Mouse (Mus musculus) left cerebral cortex, postnatal 10 days (tissue): ENCODE results near the gene Trim41. TPM values are rescaled to one million over a fixed set of nuclear protein-coding genes. Genes with fewer than 3 reads are reported as not detected.
"Not testable (repeated sequence)": the region's sequence is repeated elsewhere in the genome, so short reads cannot be mapped to it uniquely, and the experiment has no call there.

ENCODE experiments used
- DNase-seq, 2 experiments: peaks; one replicate each; pipeline ENCODE4 v3.0.0; 2021 to 2022; ENCODE audit warnings: low spot score in 2 of 2, mixed read lengths in 1 of 2; ENCODE audit errors: extremely low spot score in 1 of 2
- intact Hi-C: fragments of 180-260 bp; cut with DNase I; formaldehyde crosslinking; loops from one replicate; pipeline ENCODE4 v1.15.1; 2025
- total RNA-seq, 2 experiments: library from RNA; stranded (reverse); gene quantifications; 2 replicates each; pipeline ENCODE4 v1.2.3; 2021

The Trim41 gene
- total RNA-seq, 2 experiments from 2014 or later = 44.0 to 48.2 TPM

DNA sequence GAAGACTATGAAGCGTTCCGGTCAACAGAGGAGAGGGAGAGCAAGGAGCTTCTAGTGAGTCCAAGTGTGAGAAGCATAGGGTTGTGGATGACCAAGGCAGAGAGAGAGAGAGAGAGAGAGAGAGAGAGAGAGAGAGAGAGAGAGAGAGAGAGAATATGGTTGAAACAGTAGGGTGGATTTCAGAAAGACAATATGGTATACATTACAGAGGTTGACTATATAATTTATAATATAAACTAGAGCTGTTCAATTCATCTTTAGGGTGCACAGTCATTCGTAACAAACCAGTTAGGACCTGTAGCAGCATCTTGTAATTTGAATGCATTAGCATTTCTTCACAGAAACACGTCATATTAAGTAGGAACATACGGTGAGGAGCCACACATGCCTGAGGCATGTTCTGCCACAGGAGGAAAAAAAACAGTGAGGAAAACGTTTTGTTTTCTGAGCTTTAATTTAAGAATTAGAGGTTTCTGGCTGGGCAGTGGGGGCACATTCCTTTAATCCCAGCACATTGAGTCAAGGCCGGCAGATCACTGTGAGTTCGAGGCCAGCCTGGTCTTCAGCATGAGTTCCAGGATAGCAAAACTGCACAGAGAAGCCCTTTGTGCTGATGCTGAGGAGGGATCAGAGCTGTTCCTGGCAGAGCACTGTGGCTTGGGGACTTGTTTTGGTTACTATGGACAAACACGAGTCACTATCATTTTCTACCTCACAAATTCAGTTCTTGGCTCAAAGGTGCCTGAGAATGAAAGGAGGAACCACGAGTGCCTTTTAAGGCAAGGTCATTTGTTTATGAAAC lies 21.9 kb upstream of the Trim41 start:
- DNase-seq = no peak
- intact Hi-C loops = no loop called here

DNA sequence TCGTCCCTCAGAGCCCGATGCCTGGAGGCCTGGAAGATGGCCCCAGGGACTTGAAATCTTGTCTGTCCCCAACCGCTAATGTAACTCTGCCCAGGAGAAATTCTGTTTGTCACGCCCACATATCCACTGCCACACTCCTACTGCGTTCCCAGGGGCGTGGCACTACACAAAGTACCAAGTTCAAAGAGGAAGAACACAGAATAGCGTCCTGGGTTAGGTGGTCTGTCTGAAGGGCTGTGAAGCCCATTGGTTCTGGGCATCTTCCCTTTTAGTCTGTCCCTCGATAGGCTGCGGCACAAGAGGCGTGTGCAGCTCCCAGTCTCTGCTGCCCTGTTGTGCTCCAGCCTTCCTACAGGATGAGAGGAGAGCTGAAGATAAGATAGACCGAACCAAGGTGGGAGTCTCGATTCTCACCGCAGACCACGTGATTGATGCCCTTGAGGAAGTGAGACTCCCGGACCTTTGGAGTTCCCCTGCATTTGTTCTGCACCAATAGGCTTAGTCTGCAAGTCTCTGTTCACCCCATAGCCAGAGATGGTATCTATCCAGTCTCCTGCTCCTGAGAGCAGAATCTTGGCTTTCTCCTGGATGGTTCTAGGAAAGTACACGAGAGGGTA lies 21.1 kb upstream of the Trim41 start:
- intact Hi-C loops = no loop called here
- DNase-seq = no peak

DNA sequence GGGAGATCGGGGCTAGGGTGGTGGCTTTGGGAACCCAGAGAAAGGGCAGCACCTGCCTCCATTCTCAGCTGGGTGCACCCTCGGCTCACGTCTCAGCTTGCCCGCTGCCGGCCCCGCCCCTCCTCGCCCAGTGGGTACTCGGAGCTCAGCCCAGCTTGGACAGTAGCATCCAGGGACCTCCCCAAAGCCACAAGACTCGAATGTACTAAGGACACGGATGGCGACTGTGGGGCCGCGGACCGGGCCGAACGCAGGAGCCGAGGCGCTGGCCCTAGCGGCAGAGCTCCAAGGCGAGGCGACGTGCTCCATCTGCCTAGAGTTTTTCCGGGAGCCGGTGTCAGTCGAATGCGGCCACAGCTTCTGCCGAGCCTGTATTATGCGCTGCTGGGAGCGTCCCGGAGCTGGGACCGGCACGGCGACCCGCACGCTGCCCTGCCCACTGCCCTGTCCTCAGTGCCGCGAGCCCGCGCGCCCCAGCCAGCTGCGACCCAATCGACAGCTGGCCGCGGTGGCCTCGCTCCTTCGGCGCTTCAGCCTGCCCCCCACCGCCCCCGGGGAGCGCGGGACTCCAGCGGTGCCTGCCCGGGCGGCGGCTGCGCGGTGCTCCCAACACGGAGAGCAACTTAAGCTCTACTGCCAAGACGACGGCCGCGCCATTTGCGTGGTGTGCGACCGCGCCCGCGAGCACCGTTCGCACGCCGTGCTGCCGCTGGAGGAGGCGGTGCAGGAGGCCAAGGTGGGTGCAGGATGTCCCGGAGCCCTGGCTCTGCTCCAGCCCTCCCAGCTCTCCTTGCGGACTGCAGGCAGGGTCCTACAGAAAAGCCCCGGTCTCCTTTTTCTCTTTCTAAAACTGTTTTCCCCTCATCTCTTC lies 20.4 kb upstream of the Trim41 start:
- peak in 1 of 2 experiments; percentile 74 for DNase-seq
- intact Hi-C loops = no loop called here

DNA sequence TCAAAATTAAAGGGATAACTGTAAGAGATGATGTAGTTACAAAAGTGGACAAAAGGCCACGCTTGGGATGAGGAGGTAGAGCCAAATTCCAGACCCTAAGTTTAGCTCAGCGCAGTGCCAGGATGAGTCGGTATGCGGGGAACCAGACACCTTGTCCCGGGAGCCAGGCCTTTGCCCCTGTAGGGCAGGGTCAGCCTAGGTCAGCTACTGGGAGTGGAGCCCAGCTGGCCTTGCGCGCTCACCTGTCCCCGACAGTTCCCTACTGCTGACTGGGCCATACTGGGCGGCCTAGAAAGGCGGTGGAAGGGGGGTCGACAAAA lies 19.8 kb upstream of the Trim41 start:
- DNase-seq = peak in 1 of 2 experiments; percentile 39
- intact Hi-C loops = no loop called here

DNA sequence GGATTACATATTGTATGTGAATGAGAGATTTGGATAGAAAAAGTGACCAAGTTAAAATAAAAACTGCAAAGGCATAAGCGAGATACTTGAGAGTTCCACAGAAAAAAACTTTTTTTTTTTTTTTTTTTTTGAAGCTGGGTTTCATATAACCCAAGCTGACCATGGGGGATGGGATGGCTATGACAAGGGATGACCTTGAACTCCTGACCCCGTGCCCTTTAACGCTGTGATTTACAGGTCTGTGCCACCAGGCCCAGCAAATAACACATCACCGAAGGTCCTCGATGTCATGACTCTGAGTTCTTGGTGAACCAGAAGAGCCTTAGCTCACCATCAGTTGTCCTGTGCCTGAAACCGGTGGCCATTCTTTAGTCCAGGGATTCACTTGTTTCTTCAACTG lies 18.8 kb upstream of the Trim41 start:
- intact Hi-C loops = no loop called here
- no peak for DNase-seq

DNA sequence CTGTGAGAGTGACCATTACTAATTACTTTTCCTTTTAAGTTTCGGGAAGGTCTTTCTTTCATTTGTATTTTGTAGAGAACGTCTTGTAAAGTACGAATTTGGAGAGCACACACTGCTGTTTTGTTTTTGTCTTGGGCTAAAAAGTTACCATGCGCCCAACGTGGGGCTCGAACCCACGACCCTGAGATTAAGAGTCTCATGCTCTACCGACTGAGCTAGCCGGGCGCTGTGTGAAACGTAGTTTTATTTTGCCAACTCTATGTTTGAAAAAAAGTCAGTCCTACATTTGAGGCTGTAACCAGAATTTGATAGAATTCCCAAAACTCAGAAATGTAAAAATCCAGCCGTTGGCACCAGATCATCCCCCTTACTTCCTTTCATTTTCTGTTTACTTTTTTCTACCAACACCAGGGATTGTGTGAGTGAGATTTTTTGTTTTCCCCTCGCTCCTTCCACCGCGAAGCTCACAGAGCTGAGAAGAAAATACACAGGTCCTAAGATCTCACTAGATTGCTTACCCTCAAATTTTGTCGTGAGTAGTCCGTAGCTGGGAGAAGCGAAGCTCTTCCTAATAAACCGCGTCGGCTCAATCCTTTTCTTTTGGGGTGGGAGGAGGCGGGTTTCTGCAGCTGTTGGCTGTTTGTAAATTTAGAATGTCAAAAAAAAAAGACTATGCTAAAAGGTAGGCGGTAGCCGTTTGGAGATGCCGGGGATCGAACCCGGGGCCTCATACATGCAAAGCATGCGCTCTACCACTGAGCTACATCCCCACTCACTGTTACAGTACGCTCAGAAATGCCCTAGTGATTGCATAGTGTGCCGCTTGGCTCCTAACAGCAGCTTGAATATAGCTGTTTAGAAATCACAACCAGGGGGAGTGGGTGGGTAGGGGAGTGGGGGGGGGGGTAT lies 16.8 kb upstream of the Trim41 start:
- DNase-seq = peak; percentile 86 to 90
- intact Hi-C loops = no loop called here

DNA sequence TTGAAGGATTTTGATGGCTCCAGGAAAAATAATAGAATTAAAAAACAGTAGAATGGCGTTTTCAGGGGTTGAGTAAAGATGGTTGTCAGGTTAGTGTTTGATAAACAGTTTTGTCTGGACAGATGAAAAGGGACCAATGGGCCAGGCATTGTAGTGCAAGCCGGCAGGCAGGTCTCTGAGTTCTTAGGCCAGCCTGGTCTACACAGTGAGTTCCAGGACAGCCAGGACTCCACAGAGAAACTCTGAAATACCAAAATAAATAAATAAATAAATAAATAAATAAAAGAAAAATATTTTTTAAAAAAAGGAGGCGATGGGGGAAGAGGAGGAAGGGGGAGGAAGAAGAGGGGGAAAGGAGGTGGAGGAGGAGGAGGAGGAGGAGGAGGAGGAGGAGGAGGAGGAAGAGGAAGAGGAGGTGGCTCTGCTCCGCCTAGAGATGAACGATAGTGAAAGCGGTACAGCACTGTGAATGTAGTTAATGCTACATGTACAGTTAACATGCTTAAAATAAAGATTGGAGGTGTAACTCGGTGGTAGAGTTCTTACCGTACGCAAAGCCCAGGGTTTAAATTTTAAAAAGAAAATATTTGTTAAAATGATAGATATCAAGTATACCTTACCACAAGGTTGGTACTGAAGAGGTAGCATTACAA lies 16.1 kb upstream of the Trim41 start:
- intact Hi-C loops = no loop called here
- no peak for DNase-seq

DNA sequence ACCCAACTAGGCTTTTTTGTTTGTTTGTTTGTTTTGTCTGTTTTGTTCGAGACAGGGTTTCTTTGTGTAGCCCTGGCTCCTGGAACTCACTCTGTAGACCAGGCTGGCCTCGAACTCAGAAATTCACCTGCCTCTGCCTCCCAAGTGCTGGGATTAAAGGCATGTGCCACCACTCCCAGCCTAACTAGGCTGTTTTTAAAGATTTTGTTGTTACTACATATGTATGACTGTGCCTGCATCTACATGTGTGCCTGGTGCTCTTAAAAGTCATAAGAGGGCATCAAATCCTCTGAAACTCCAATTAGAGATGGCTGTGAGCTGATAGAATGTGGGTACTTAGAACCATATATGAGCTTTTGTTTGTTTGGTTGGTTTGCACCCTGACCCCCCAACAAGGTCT lies 14.1 kb upstream of the Trim41 start:
- DNase-seq = no peak
- intact Hi-C loops = no loop called here

DNA sequence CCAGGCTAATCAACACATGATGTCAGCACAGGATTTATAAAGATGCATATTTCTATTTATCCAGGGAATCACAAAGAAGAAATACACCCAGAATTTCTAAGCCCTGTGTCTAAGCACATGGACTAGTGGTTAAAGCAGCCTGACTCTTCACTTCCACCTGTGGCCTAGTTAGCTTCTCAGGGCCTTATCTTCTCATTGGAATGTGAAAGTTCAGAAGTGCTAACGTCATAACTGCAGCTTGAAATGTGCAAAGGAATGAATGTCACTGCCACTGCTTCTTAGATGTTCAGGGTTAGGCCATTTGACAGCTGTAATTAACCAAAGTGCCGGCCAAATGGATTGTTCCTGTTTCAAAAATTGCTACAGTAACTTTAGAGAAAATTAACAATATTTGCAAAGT lies 13.1 kb upstream of the Trim41 start:
- DNase-seq = no peak
- intact Hi-C loops = no loop called here

DNA sequence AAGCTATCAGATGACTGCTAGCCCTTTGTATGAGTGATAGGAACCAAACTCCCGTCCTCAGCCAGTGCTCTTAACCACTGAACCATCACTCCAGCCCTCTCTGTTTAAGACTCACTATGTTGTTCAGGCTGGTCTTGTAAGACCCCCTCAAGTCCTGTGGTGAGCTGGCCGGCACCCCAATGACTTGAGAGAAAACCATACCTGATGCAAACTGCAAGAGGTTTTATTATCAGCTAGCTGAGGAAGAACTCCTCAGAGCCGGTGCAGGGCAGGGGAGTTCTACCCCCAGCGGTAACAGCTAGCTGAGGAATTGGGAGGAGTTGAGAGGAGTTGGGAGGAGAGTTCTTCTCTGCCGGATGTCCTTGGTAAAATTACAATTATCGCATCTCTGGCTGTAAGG lies 10.8 kb upstream of the Trim41 start:
- intact Hi-C loops = no loop called here
- no peak for DNase-seq

DNA sequence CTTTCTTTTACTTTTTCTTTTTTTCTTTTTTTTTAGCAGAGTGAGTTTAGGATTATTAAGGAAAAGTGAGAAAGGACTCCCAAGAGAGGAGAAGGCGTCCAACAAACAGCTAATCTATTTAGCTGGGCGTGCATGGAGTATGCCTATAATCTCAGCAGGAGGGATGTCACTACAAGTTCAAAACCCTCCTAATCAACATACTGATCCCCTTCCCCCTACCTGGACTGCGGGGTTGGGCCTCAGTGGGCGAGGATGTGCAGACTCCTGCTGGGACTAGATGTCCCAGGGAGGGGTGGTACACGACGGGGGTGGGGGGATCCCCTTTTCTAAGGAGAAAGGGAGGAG lies 9.6 kb upstream of the Trim41 start:
- intact Hi-C loops = no loop called here
- DNase-seq = no peak

DNA sequence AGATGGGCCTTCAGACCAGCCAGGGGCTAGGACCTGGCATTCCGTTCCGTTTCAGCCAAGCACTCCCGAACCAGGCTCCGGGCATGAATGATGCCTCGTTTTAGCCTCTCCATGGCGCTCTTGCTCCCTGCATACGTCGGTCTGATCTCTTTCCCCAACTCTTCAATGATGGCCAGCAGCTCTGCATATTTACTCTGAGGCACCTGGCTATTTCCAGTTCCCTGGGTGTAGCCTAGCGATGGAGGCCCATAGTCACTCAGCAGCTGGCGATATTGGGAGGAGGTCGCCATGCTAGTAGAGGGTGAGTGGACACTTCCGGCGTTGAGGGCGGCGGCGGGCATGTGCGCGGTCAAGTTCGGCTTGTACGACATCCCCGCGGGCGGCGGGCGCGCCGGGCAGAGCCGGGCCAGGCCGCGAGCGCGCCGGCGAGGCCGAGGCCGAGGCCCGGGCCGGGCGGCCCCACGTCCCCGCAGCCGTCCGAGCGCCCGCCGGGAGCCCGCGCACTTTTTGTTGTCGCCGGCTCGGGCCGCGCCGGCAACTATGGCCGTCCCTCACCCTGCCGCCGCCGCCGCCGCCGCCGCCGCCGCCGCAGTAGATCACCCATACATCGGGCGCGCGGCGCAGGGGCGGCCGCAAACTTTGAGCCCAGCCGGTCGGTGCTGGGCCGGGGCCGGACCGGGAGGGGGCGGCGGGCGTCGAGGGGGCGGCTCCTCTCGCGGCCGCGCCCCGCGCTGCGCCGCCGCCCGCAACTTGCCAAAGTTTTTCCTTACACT lies 9.0 kb upstream of the Trim41 start, which contains the start of the genes Trim7 and Gm12184:
Trim7 (plus strand) TSS at position 162 of the 773 bp plus-strand sequence.
Gm12184 (minus strand) TSS at position 677 of the 773 bp plus-strand sequence.
- DNase-seq, intact Hi-C loops: not testable (repeated sequence)

DNA sequence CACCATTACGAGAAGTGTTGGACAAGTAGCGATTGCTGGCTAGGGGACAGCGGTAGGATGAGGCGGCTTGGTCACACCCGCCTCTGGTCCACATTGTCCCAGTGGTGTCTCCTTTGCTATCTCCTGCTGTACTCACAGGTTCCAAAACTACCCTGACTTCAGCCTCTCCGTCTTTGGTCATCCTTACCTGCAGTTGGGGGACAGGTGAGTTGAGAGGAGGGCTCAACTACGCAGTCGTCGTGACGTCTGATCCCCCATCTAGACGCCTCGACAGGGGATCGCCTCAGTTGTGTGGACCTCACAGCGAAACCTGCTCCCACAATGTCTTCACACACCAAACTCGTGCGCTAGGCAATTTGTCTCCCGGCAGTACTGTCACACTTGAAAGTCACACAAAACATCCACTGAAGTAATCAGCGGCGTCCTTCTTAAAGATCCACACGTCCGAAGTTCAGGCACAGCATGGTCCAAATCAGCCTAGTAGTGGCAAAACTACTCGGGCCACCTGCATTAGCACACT lies 7.2 kb upstream of the Trim41 start:
- DNase-seq = no peak
- intact Hi-C loops = no loop called here

DNA sequence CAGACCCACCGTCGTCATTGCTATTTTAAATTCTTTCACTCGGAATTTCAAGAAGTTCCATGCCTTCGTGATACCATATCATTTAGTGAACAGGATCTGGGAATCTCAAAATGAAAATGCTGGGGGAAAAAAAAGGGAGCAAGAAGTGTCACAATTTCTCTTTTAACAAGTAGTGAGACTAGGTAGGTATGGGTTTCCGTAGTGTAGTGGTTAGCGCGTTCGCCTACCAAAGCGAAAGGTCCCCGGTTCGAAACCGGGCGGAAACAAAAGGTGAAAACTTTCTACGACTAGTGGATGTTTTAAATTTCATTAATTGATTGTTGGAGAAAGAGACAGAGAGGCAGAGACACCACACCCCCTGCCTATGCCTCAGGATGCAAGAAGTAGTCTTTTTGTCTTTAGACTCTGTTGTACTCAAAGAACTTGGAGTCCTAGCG lies 6.4 kb upstream of the Trim41 start:
- no peak for DNase-seq
- intact Hi-C loops = no loop called here

DNA sequence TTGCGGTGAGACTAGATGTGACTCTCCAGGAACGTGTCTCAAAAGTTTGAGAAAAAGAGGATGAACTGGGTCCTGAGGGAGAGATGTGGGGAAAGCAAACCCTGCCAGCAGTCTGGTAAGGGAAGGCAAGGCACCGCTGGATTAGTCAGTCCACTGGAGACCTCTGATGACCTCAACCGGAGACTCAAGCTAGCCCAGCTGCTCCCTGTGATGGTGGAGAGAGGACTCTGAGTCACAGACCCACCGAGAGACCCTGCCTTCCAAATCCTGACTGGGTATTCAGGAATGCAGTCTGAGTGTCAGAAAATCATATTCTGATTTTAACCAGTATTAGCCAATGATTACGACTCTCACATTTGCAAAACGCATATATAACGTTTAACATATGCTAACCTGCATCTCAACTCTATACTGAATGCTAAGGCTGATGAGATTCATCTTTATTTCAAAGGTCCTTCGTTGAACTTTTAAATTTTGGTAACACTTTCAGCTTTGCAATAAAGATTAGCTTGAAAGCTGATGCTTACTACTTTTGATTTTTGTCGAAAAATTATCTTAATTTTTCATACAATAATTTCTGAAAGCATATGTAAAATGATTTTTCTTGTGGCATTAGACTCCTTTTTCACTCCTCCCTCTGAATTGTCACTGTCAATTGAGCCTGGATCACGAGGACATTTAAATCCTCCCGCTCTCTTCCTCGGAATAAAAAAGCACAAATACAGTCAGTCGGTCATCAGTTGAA lies 5.8 kb upstream of the Trim41 start:
- DNase-seq = no peak
- intact Hi-C loops = no loop called here

DNA sequence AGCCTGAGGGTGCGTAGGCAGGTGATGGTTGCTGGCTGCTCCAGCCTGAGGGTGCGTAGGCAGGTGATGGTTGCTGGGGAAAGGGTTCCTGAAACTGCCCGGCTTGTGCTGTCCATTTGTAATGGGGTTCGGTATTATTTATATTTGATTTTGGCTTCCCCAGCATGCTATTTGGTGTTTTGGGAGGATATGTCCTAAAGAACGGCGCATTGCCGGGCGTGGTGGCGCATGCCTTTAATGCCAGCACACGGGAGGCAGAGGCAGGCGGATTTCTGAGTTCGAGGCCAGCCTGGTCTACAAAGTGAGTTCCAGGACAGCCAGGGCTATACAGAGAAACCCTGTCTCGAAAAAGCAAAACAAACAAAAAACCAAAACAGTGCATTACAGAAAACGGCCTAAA lies 4.1 kb upstream of the Trim41 start:
- intact Hi-C loops, DNase-seq: not testable (repeated sequence)

DNA sequence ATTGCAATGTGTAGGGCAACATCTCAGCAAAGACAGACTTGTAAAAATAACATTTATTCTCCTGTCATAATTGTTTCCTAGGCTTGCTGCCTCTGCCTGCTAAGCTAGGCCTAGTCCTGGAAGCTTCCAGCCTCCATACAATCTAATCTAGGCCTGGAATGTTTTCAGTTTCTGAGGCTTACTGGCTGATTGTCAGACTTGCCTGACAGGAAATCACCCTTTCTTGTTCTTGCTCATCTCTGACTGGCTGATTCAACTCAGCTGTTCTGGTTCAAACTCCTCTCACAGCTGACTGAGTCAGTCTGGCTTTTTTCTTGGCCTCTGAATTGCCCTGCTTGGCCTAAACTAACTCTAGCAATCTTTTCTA lies 3.1 kb upstream of the Trim41 start:
- no peak for DNase-seq
- intact Hi-C loops = no loop called here
